ENCODE assay signal across 31 mouse cellular contexts in the genomic region with DNA sequence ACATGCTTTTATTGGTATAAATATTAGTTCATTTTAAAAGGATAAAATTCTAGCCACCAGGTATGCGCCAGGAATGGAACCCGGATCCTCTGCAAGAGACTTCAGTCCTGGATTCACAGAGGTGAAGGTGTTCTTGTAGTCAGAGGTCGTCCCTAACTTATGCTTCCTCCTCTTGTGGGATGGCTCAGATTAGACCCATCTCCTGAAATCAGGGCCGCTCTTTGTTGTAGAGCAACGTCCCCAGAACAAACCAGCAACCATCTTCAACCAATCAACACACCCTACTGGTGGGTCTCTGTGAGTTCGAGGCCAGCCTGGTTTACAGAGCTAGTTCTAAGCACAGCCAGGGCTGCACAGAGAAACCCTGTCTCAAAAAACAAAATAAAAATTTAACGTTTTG. TPM values are rescaled to one million over a fixed set of nuclear protein-coding genes. Genes with fewer than 3 reads are reported as not detected.
"Had no signal": no experiment of that assay in that cellular context is flagged by ENCODE, and none has a peak within 500 bp of the region (broad histone marks: within the 10 kb centered on the region; RNA-seq: fewer than 3 reads in every experiment).

No protein-coding gene starts in this region.

- H3K4me2 ChIP-seq: embryonic facial prominence, embryonic 12.5 days; embryonic facial prominence, embryonic 13.5 days; embryonic facial prominence, embryonic 15.5 days; forebrain, embryonic 12.5 days; forebrain, embryonic 13.5 days; forebrain, embryonic 15.5 days had no signal

- H3K27me3 ChIP-seq: embryonic facial prominence, embryonic 12.5 days; embryonic facial prominence, embryonic 13.5 days; embryonic facial prominence, embryonic 15.5 days; forebrain, embryonic 12.5 days; forebrain, embryonic 13.5 days; forebrain, embryonic 15.5 days had no signal

- H3K27ac ChIP-seq: embryonic facial prominence, embryonic 10.5 days; embryonic facial prominence, embryonic 12.5 days; embryonic facial prominence, embryonic 13.5 days; embryonic facial prominence, embryonic 15.5 days; forebrain, embryonic 10.5 days; forebrain, embryonic 12.5 days; forebrain, embryonic 13.5 days; forebrain, embryonic 15.5 days; gastrocnemius, adult 2 months; heart, adult 2 months had no signal

- H3K9ac ChIP-seq: embryonic facial prominence, embryonic 12.5 days; embryonic facial prominence, embryonic 13.5 days; embryonic facial prominence, embryonic 15.5 days; forebrain, embryonic 12.5 days; forebrain, embryonic 13.5 days; forebrain, embryonic 15.5 days; forebrain, postnatal 0 days had no signal

- H3K4me3 ChIP-seq: embryonic facial prominence, embryonic 10.5 days; embryonic facial prominence, embryonic 12.5 days; embryonic facial prominence, embryonic 13.5 days; embryonic facial prominence, embryonic 15.5 days; erythroblast, embryonic 14.5 days; forebrain, embryonic 10.5 days; forebrain, embryonic 12.5 days; forebrain, embryonic 13.5 days; forebrain, embryonic 15.5 days; gastrocnemius, adult 2 months; heart, adult 2 months had no signal

- ATAC-seq: forebrain, embryonic 13.5 days; forebrain, embryonic 14.5 days; forebrain, embryonic 15.5 days; forebrain, embryonic 16.5 days; forebrain, postnatal 0 days had no signal

- H3K4me1 ChIP-seq: embryonic facial prominence, embryonic 10.5 days; embryonic facial prominence, embryonic 12.5 days; embryonic facial prominence, embryonic 15.5 days; forebrain, embryonic 12.5 days had no signal

- H3K36me3 ChIP-seq: embryonic facial prominence, embryonic 10.5 days; embryonic facial prominence, embryonic 12.5 days; embryonic facial prominence, embryonic 13.5 days; embryonic facial prominence, embryonic 15.5 days; forebrain, embryonic 10.5 days; forebrain, embryonic 12.5 days; forebrain, embryonic 15.5 days had no signal

- H3K9me3 ChIP-seq: embryonic facial prominence, embryonic 10.5 days; embryonic facial prominence, embryonic 13.5 days; embryonic facial prominence, embryonic 15.5 days; forebrain, embryonic 12.5 days; forebrain, embryonic 13.5 days; forebrain, embryonic 15.5 days had no signal

- DNase-seq: cerebellum, adult 9-11 months; cerebellum, postnatal 10 days; cerebellum, postnatal 14 days; cerebellum, postnatal 25 days; cerebellum, postnatal 36 days; embryo, embryonic 11 days; forebrain, postnatal 0 days; gastrocnemius, adult 2 months; gastrocnemius, postnatal 10 days; gastrocnemius, postnatal 14 days; gastrocnemius, postnatal 25 days; gastrocnemius, postnatal 36 days; heart, adult 11 months; heart, adult 18-20 months; heart, adult 2 months had no signal

RNA-seq across cellular contexts. Expression of a gene that starts 6.9 kb away (rescaled TPM):
- polyA plus RNA-seq: cortical plate, adult 2 months; embryonic facial prominence, embryonic 10.5 days; embryonic facial prominence, embryonic 11.5 days; embryonic facial prominence, embryonic 12.5 days; erythroblast, embryonic 14.5 days; forebrain, embryonic 10.5 days; forebrain, embryonic 11.5 days; forebrain, embryonic 12.5 days; forebrain, embryonic 13.5 days; forebrain, embryonic 15.5 days; forebrain, embryonic 16.5 days; forebrain, postnatal 0 days; frontal cortex, adult 2 months had no signal

RNA-seq across cellular contexts. Expression of a gene that starts 27.2 kb away (rescaled TPM):
- polyA plus RNA-seq: cortical plate, adult 2 months; embryonic facial prominence, embryonic 10.5 days; embryonic facial prominence, embryonic 11.5 days; embryonic facial prominence, embryonic 12.5 days; erythroblast, embryonic 14.5 days; forebrain, embryonic 10.5 days; forebrain, embryonic 11.5 days; forebrain, embryonic 12.5 days; forebrain, embryonic 13.5 days; forebrain, embryonic 14.5 days; forebrain, embryonic 15.5 days; forebrain, embryonic 16.5 days; forebrain, postnatal 0 days; frontal cortex, adult 2 months; heart, adult 2 months had no signal

RNA-seq across cellular contexts. Expression of a gene that starts 32.0 kb away (rescaled TPM):
- polyA plus RNA-seq: embryonic facial prominence, embryonic 10.5 days; embryonic facial prominence, embryonic 11.5 days; embryonic facial prominence, embryonic 12.5 days; embryonic facial prominence, embryonic 13.5 days; erythroblast, embryonic 14.5 days; forebrain, embryonic 10.5 days; forebrain, embryonic 11.5 days; forebrain, embryonic 12.5 days; forebrain, embryonic 13.5 days; forebrain, embryonic 14.5 days; forebrain, embryonic 15.5 days; forebrain, embryonic 16.5 days; forebrain, postnatal 0 days; heart, adult 2 months had no signal

RNA-seq across cellular contexts. Expression of a gene that starts 42.5 kb away (rescaled TPM):
- polyA plus RNA-seq: embryonic facial prominence, embryonic 10.5 days; embryonic facial prominence, embryonic 11.5 days; embryonic facial prominence, embryonic 13.5 days; erythroblast, embryonic 14.5 days; forebrain, embryonic 10.5 days; forebrain, embryonic 11.5 days; forebrain, embryonic 12.5 days; forebrain, embryonic 13.5 days; forebrain, embryonic 16.5 days had no signal

RNA-seq across cellular contexts. Expression of a gene that starts 49.0 kb away (rescaled TPM):
- polyA plus RNA-seq: erythroblast, embryonic 14.5 days; forebrain, embryonic 13.5 days; forebrain, embryonic 14.5 days; forebrain, embryonic 15.5 days; forebrain, postnatal 0 days; frontal cortex, adult 2 months; gonadal fat pad, adult 2 months; heart, adult 2 months had no signal
